Mouse (Mus musculus) intestine, embryonic 14.5 days (tissue): ENCODE results near the gene Vav3. TPM values are rescaled to one million over a fixed set of nuclear protein-coding genes. Genes with fewer than 3 reads are reported as not detected.

ENCODE experiments used
- ATAC-seq: fragments of 200-750 bp; cut with Nextera tagmentation; replicated peaks from 2 replicates; pipeline ENCODE4 v1.8.0; 2017; ENCODE audit warnings: low read depth, moderate number of reproducible peaks, moderate TSS enrichment, moderate library complexity; ENCODE audit not compliant: low FRiP score, low TSS enrichment
- DNase-seq: peaks from one replicate; pipeline ENCODE4 v3.0.0-alpha.2; 2018; ENCODE audit warnings: low spot score
- H3K27ac ChIP-seq: fragments of 300-500 bp; sonication (generic); 2 replicates; pipeline ENCODE4 v1.5.1; 2014; ENCODE audit warnings: low read depth, mild to moderate bottlenecking, control low read depth
- H3K27me3 ChIP-seq: fragments of 300-500 bp; sonication (generic); replicated peaks from 2 replicates; pipeline ENCODE4 v1.6.1; 2014; ENCODE audit warnings: low read length, control low read depth; ENCODE audit not compliant: control insufficient read depth, insufficient read depth
- H3K36me3 ChIP-seq: fragments of 300-500 bp; sonication (generic); 2 replicates; pipeline ENCODE4 v1.6.1; 2014; ENCODE audit warnings: low read length, control low read depth; ENCODE audit not compliant: control insufficient read depth, insufficient read depth
- H3K4me1 ChIP-seq: fragments of 300-500 bp; sonication (generic); replicated peaks from 2 replicates; pipeline ENCODE4 v1.6.1; 2014; ENCODE audit warnings: low read length, control low read depth, mixed read lengths; ENCODE audit not compliant: control insufficient read depth, insufficient read depth
- H3K4me2 ChIP-seq: fragments of 300-500 bp; sonication (generic); 2 replicates; pipeline ENCODE4 v1.6.1; 2014; ENCODE audit warnings: low read length
- H3K4me3 ChIP-seq: fragments of 300-500 bp; sonication (generic); 2 replicates; pipeline ENCODE4 v1.5.1; 2014; ENCODE audit warnings: low read depth, low read length, control low read depth, mixed read lengths
- H3K9ac ChIP-seq: fragments of 300-500 bp; sonication (generic); 2 replicates; pipeline ENCODE4 v1.6.1; 2014; ENCODE audit warnings: mild to moderate bottlenecking, low read length
- H3K9me3 ChIP-seq: fragments of 300-500 bp; sonication (generic); 2 replicates; pipeline ENCODE4 v1.6.1; 2016; ENCODE audit warnings: low read length, control low read depth; ENCODE audit not compliant: control insufficient read depth
- WGBS: fragments of 180-500 bp; shearing (Covaris S2); extraction: QIAGEN DNeasy Blood & Tissue Kit; methylation state at CpG from one replicate; pipeline ENCODE4 v1.1.7; 2014; 5-methylcytosine and 5-hydroxymethylcytosine counted together
- polyA plus RNA-seq: library from polyadenylated mRNA; unstranded; fragments of >200 nt; fragmentation: Nextera tagmentation; extraction: Ambion mirVana; gene quantifications from 2 replicates; pipeline ENCODE4 v1.2.1, GENCODE M21; 2014

The Vav3 gene
- polyA plus RNA-seq, 1 experiment from 2014 or later, result 17.1 TPM

- no peaks in the 10 kb centered on the region for H3K36me3 ChIP-seq
- H3K9ac ChIP-seq, result no peak overlapping the region
- no peak overlapping the region for H3K4me2 ChIP-seq
- no peak overlapping the region for H3K27ac ChIP-seq
- 83% methylated on average over 1 of the region's 1 CpGs for WGBS
- no peaks in the 10 kb centered on the region for H3K4me1 ChIP-seq
- no peak for ATAC-seq
- no peak for DNase-seq
- H3K9me3 ChIP-seq, result no peaks in the 10 kb centered on the region
- H3K4me3 ChIP-seq, result no peak overlapping the region
- no peaks in the 10 kb centered on the region for H3K27me3 ChIP-seq
These were observed 171.4 kb downstream of the Vav3 start for GRCm38 (mm10) chr3:109511849-109512248.

GRCm38 (mm10) chr3:109515479-109515878 is 175.0 kb downstream of the Vav3 start:
- no peak overlapping the region for H3K4me3 ChIP-seq
- WGBS, result 72% methylated on average over 3 of the region's 3 CpGs
- H3K4me2 ChIP-seq, result no peak overlapping the region
- H3K27me3 ChIP-seq, result no peaks in the 10 kb centered on the region
- H3K9me3 ChIP-seq, result no peaks in the 10 kb centered on the region
- DNase-seq, result no peak
- H3K27ac ChIP-seq, result no peak overlapping the region
- no peaks in the 10 kb centered on the region for H3K4me1 ChIP-seq
- no peaks in the 10 kb centered on the region for H3K36me3 ChIP-seq
- no peak overlapping the region for H3K9ac ChIP-seq
- no peak for ATAC-seq

GRCm38 (mm10) chr3:109516372-109516771 is 175.9 kb downstream of the Vav3 start:
- no peak overlapping the region for H3K9ac ChIP-seq
- H3K9me3 ChIP-seq, result no peaks in the 10 kb centered on the region
- no peaks in the 10 kb centered on the region for H3K36me3 ChIP-seq
- no peak overlapping the region for H3K4me3 ChIP-seq
- H3K4me2 ChIP-seq, result no peak overlapping the region
- ATAC-seq (no peak), DNase-seq (no peak)
- H3K4me1 ChIP-seq, result no peaks in the 10 kb centered on the region
- WGBS, result 88% methylated on average over 10 of the region's 10 CpGs
- H3K27ac ChIP-seq, result no peak overlapping the region
- no peaks in the 10 kb centered on the region for H3K27me3 ChIP-seq

GRCm38 (mm10) chr3:109522115-109522514 is 181.7 kb downstream of the Vav3 start:
- DNase-seq (no peak), ATAC-seq (no peak)
- Histone ChIP-seq H3K4me3 (no peak overlapping the region), H3K4me2 (no peak overlapping the region), H3K9ac (no peak overlapping the region), H3K27ac (no peak overlapping the region), H3K36me3 (no peaks in the 10 kb centered on the region), H3K4me1 (no peaks in the 10 kb centered on the region), H3K27me3 (no peaks in the 10 kb centered on the region), H3K9me3 (no peaks in the 10 kb centered on the region)
- 76% methylated on average over 7 of the region's 7 CpGs for WGBS

- WGBS, result 91% methylated on average over 12 of the region's 12 CpGs
These were observed 185.4 kb downstream of the Vav3 start for GRCm38 (mm10) chr3:109525825-109526224.

GRCm38 (mm10) chr3:109526246-109526645 is 185.8 kb downstream of the Vav3 start:
- DNase-seq, result peak; percentile 97
- Histone ChIP-seq H3K27ac (no peak overlapping the region), H3K4me1 (no peaks in the 10 kb centered on the region), H3K9ac (no peak overlapping the region), H3K4me3 (no peak overlapping the region), H3K27me3 (no peaks in the 10 kb centered on the region), H3K9me3 (no peaks in the 10 kb centered on the region), H3K4me2 (no peak overlapping the region), H3K36me3 (no peaks in the 10 kb centered on the region)
- 7% methylated on average over 4 of the region's 4 CpGs for WGBS
- ATAC-seq, result no peak

More at GRCm38 (mm10) chr3:109525825-109526224, 185.4 kb downstream of the Vav3 start:
- H3K27ac ChIP-seq, result no peak overlapping the region
- no peak overlapping the region for H3K4me2 ChIP-seq
- H3K36me3 ChIP-seq, result no peaks in the 10 kb centered on the region
- H3K9me3 ChIP-seq, result no peaks in the 10 kb centered on the region
- no peaks in the 10 kb centered on the region for H3K4me1 ChIP-seq
- DNase-seq, result no peak
- no peak overlapping the region for H3K4me3 ChIP-seq
- no peaks in the 10 kb centered on the region for H3K27me3 ChIP-seq
- no peak overlapping the region for H3K9ac ChIP-seq
- ATAC-seq, result no peak

- no peak overlapping the region for H3K9ac ChIP-seq
- no peak overlapping the region for H3K4me2 ChIP-seq
- no peaks in the 10 kb centered on the region for H3K9me3 ChIP-seq
- no peaks in the 10 kb centered on the region for H3K4me1 ChIP-seq
- no peak overlapping the region for H3K27ac ChIP-seq
- no peak overlapping the region for H3K4me3 ChIP-seq
- DNase-seq, result no peak
- WGBS, result 60% methylated on average over 8 of the region's 8 CpGs
- no peak for ATAC-seq
- no peaks in the 10 kb centered on the region for H3K27me3 ChIP-seq
- no peaks in the 10 kb centered on the region for H3K36me3 ChIP-seq
These were observed 186.2 kb downstream of the Vav3 start for GRCm38 (mm10) chr3:109526651-109527050.

DNA sequence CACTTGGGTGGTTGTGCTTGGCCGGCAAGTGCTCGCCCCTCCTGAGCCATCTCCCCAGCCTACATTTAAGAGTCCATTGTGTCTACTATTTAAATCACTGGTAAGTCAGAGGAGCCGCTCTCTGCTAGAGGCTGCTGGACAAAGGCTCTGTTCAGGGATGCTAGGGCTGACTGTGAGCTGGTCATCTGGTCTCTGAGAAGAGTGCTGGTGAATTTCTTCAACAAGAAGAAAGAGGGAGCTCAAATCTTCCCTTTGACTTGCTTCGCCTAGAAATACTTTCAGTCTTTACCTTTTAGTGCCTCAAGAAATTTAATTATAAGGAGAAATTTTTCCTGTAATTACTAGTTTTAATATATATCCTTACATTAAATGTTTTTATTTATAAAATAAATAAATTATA is 188.2 kb downstream of the Vav3 start:
- ATAC-seq, result no peak
- no peaks in the 10 kb centered on the region for H3K4me1 ChIP-seq
- no peak overlapping the region for H3K4me3 ChIP-seq
- no peaks in the 10 kb centered on the region for H3K9me3 ChIP-seq
- H3K27ac ChIP-seq, result no peak overlapping the region
- H3K36me3 ChIP-seq, result no peaks in the 10 kb centered on the region
- DNase-seq, result no peak
- H3K4me2 ChIP-seq, result no peak overlapping the region
- no peaks in the 10 kb centered on the region for H3K27me3 ChIP-seq
- no peak overlapping the region for H3K9ac ChIP-seq
- WGBS, result 78% methylated on average over 4 of the region's 4 CpGs

- Histone ChIP-seq H3K27me3 (no peaks in the 10 kb centered on the region), H3K36me3 (no peaks in the 10 kb centered on the region), H3K4me2 (no peak overlapping the region), H3K4me1 (no peaks in the 10 kb centered on the region), H3K27ac (no peak overlapping the region), H3K4me3 (no peak overlapping the region), H3K9ac (no peak overlapping the region), H3K9me3 (no peaks in the 10 kb centered on the region)
- ATAC-seq, result no peak
- 79% methylated on average over 3 of the region's 3 CpGs for WGBS
- no peak for DNase-seq
These were observed 197.2 kb downstream of the Vav3 start for GRCm38 (mm10) chr3:109537686-109538085.
